In genomic region chr6:72958662-72959071, GRCm38 (mm10) we compare ENCODE assay signal across 8 mouse cellular contexts. TPM values are rescaled to one million over a fixed set of nuclear protein-coding genes. Genes with fewer than 3 reads are reported as not detected.
DNase-seq lines count a peak whose midpoint lies in the region; ATAC-seq and TF ChIP-seq lines count a peak whose summit lies in the region.

Gene Tmsb10 (minus strand): TSS chr6:72958748.

- peaks cover 23% of the 10 kb centered on the region for H3K4me1 ChIP-seq in embryonic facial prominence, embryonic 12.5 days
- H3K4me1 ChIP-seq in heart, embryonic 15.5 days (replicated peaks), result peaks cover 26% of the 10 kb centered on the region
- H3K4me1 ChIP-seq in neural tube, embryonic 15.5 days, result peaks cover 38% of the 10 kb centered on the region

- DNase-seq in cerebellum, adult 18-20 months, result no peak
- no peak for DNase-seq in left cerebral cortex, postnatal 4 days
- DNase-seq in right cerebral cortex, adult 18-20 months, result no peak

- H3K79me2 ChIP-seq in C2C12 (ENCODE audit: control insufficient read depth, insufficient read depth), result peaks cover 25% of the 10 kb centered on the region

- peak within 1 kb of the TSS; percentile 99 for H3K9ac ChIP-seq in embryonic facial prominence, embryonic 12.5 days
- H3K9ac ChIP-seq in heart, embryonic 15.5 days, result peak within 1 kb of the TSS; percentile 78
- H3K9ac ChIP-seq in neural tube, embryonic 15.5 days (replicated peaks), result peak within 1 kb of the TSS; percentile 100

- TF ChIP-seq CTCF in C2C12 (IDR thresholded peaks at IDR 0.05; ENCODE audit: control insufficient read depth, insufficient read depth, insufficient read length), result no peak

- intact Hi-C loops in left cerebral cortex, postnatal 4 days (cut with DNase I), result no loop called here

- H3K4me3 ChIP-seq in C2C12 (ENCODE audit: insufficient read depth, poor library complexity, severe bottlenecking), result peak within 1 kb of the TSS; percentile 74
- peak within 1 kb of the TSS; percentile 87 for H3K4me3 ChIP-seq in embryonic facial prominence, embryonic 12.5 days
- H3K4me3 ChIP-seq in heart, embryonic 15.5 days, result peak within 1 kb of the TSS; percentile 66
- peak within 1 kb of the TSS; percentile 90 for H3K4me3 ChIP-seq in neural tube, embryonic 15.5 days (replicated peaks)

- WGBS in embryonic facial prominence, embryonic 12.5 days, result under 1% methylated on average over 17 of the region's 19 CpGs
- 1% methylated on average over 19 of the region's 19 CpGs for WGBS in heart, embryonic 15.5 days
- WGBS in neural tube, embryonic 15.5 days, result under 1% methylated on average over 18 of the region's 19 CpGs

- H3ac ChIP-seq in C2C12 (ENCODE audit: control insufficient read depth, insufficient read length, low read depth), result peak within 1 kb of the TSS; percentile 90

- H3K27me3 ChIP-seq in C2C12 (ENCODE audit: control insufficient read depth, insufficient read depth, insufficient read length), result no peaks in the 10 kb centered on the region
- no peaks in the 10 kb centered on the region for H3K27me3 ChIP-seq in embryonic facial prominence, embryonic 12.5 days
- no peaks in the 10 kb centered on the region for H3K27me3 ChIP-seq in heart, embryonic 15.5 days
- no peaks in the 10 kb centered on the region for H3K27me3 ChIP-seq in neural tube, embryonic 15.5 days (replicated peaks)

- ATAC-seq in cerebellum, adult (ENCODE audit: insufficient number of reproducible peaks, low FRiP score, low TSS enrichment), result peak; percentile 57
- peak; percentile 37; the same call in 1 of the 2 replicates for ATAC-seq in embryonic facial prominence, embryonic 12.5 days (ENCODE audit: insufficient number of reproducible peaks, insufficient read depth, low FRiP score, low TSS enrichment)
- ATAC-seq in heart, embryonic 15.5 days (replicated peaks; ENCODE audit: insufficient number of reproducible peaks, insufficient read depth, low FRiP score, low read depth), result peak; percentile 47
- peak; percentile 78 for ATAC-seq in neural tube, embryonic 15.5 days (ENCODE audit: low FRiP score)

- no peaks in the 10 kb centered on the region for H3K9me3 ChIP-seq in embryonic facial prominence, embryonic 12.5 days
- H3K9me3 ChIP-seq in heart, embryonic 15.5 days (replicated peaks), result no peaks in the 10 kb centered on the region
- H3K9me3 ChIP-seq in neural tube, embryonic 15.5 days (replicated peaks), result no peaks in the 10 kb centered on the region

- peak within 1 kb of the TSS; percentile 84 for H3K4me2 ChIP-seq in embryonic facial prominence, embryonic 12.5 days (replicated peaks)
- H3K4me2 ChIP-seq in heart, embryonic 15.5 days, result peak within 1 kb of the TSS; percentile 75
- H3K4me2 ChIP-seq in neural tube, embryonic 15.5 days, result peak within 1 kb of the TSS; percentile 68

- H3K36me3 ChIP-seq in C2C12 (ENCODE audit: control insufficient read depth, insufficient read depth), result peaks cover 7% of the 10 kb centered on the region
- no peaks in the 10 kb centered on the region for H3K36me3 ChIP-seq in embryonic facial prominence, embryonic 12.5 days
- H3K36me3 ChIP-seq in heart, embryonic 15.5 days, result no peaks in the 10 kb centered on the region
- H3K36me3 ChIP-seq in neural tube, embryonic 15.5 days, result no peaks in the 10 kb centered on the region

- H3K79me3 ChIP-seq in C2C12 (ENCODE audit: low read depth), result peaks cover 6% of the 10 kb centered on the region

- H3K27ac ChIP-seq in embryonic facial prominence, embryonic 12.5 days, result peak within 1 kb of the TSS; percentile 89
- peak within 1 kb of the TSS; percentile 80 for H3K27ac ChIP-seq in heart, embryonic 15.5 days
- H3K27ac ChIP-seq in neural tube, embryonic 15.5 days (replicated peaks), result peak within 1 kb of the TSS; percentile 96

TF ChIP-seq in C2C12, 6 proteins besides CTCF, POLR2A, EP300 and RAD21:
- no peak for TF ChIP-seq MYOG (IDR thresholded peaks at IDR 0.05; ENCODE audit: control insufficient read depth, extremely low read depth, insufficient read length)
TF ChIP-seq in C2C12: peak in this region for 0.

RNA-seq across cellular contexts. Expression of gene Tmsb10, which starts in this region (rescaled TPM):
- 3,526 TPM for polyA plus RNA-seq in C2C12 (2012; fragmentation: generic; extraction: Trizol)
- 3,988 and 4,068 TPM in 2 replicates for polyA plus RNA-seq in embryonic facial prominence, embryonic 12.5 days (2016; fragmentation: Nextera tagmentation; extraction: Ambion mirVana)
- 1,030 and 1,510 TPM in 2 replicates for polyA plus RNA-seq in heart, embryonic 15.5 days (2015; fragmentation: Nextera tagmentation; extraction: Ambion mirVana)
- 1,000 to 10,000 TPM; 2,786 to 2,903 TPM for total RNA-seq in left cerebral cortex, postnatal 4 days (2021)
- polyA plus RNA-seq in neural tube, embryonic 15.5 days (2015; fragmentation: Nextera tagmentation; extraction: Ambion mirVana), result 3,928 and 4,902 TPM in 2 replicates
